Mouse (Mus musculus) CH12.LX (cell line): ENCODE data around the gene Morf4l1.
"Not testable (repeated sequence)": the region's sequence is repeated elsewhere in the genome, so short reads cannot be mapped to it uniquely, and the experiment has no call there.

ENCODE experiments used
- BHLHE40 ChIP-seq: IDR thresholded peaks from 2 replicates; pipeline ENCODE4 v1.6.1; 2011; ENCODE audit warnings: mild to moderate bottlenecking, low read depth, low read length, improper control_type of control experiment
- POLR2A ChIP-seq: IDR thresholded peaks from 2 replicates; pipeline ENCODE4 v1.6.1; 2011; ENCODE audit warnings: low read depth, mild to moderate bottlenecking, improper control_type of control experiment, low read length
- USF1 ChIP-seq: IDR thresholded peaks from 2 replicates; pipeline ENCODE4 v1.6.1; 2014; ENCODE audit warnings: low read depth, mild to moderate bottlenecking, inconsistent platforms, low read length, improper control_type of control experiment

- not testable (repeated sequence) for TF ChIP-seq BHLHE40, USF1, POLR2A
Observed at GRCm38 (mm10) chr9:90042906-90043305, 71.7 kb downstream of the Morf4l1 start.
